Mouse (Mus musculus) layer of hippocampus, postnatal 10 days (tissue): ENCODE results near the gene 9430097D07Rik. TPM values are rescaled to one million over a fixed set of nuclear protein-coding genes. Genes with fewer than 3 reads are reported as not detected.
A peak's percentile ranks its signal among the peaks of the same experiment; 100 is the strongest.

Experiments
- DNase-seq, 2 experiments: peaks; one replicate each; pipeline ENCODE4 v3.0.0; 2021; ENCODE audit warnings: low spot score in 2 of 2
- total RNA-seq, 2 experiments: library from RNA; stranded (reverse); gene quantifications; 2 replicates each; pipeline ENCODE4 v1.2.3; 2021

The 9430097D07Rik gene
- total RNA-seq, 2 experiments from 2014 or later = 0.45 to 0.64 TPM

- no peak for DNase-seq
Observed at GRCm38 (mm10) chr2:32597699-32598098, 22.2 kb upstream of the 9430097D07Rik start.

GRCm38 (mm10) chr2:32597248-32597647 lies 21.8 kb upstream of the 9430097D07Rik start:
- no peak for DNase-seq

GRCm38 (mm10) chr2:32596725-32597124 lies 21.2 kb upstream of the 9430097D07Rik start:
- no peak for DNase-seq

GRCm38 (mm10) chr2:32591249-32591648 lies 15.8 kb upstream of the 9430097D07Rik start:
- no peak for DNase-seq

- no peak for DNase-seq
Observed at GRCm38 (mm10) chr2:32590224-32590623, 14.7 kb upstream of the 9430097D07Rik start.

- peak in 1 of 2 experiments; percentile 45 for DNase-seq
Observed at GRCm38 (mm10) chr2:32589213-32589795, 13.8 kb upstream of the 9430097D07Rik start.

GRCm38 (mm10) chr2:32587731-32588321 lies 12.3 kb upstream of the 9430097D07Rik start:
- DNase-seq = no peak

- DNase-seq = peak; percentile 88 to 93
Observed at GRCm38 (mm10) chr2:32586871-32587351, 11.4 kb upstream of the 9430097D07Rik start, which contains the start of gene St6galnac4. St6galnac4 (plus strand) TSS chr2:32587095.

GRCm38 (mm10) chr2:32585149-32585714 lies 9.7 kb upstream of the 9430097D07Rik start:
- no peak for DNase-seq

- DNase-seq = peak; percentile 85 to 86
Observed at GRCm38 (mm10) chr2:32582830-32583799, 7.6 kb upstream of the 9430097D07Rik start.

GRCm38 (mm10) chr2:32581450-32582095 lies 6.1 kb upstream of the 9430097D07Rik start:
- peak; percentile 69 to 75 for DNase-seq

- DNase-seq = no peak
Observed at GRCm38 (mm10) chr2:32578146-32579046, 2.9 kb upstream of the 9430097D07Rik start.

- DNase-seq = no peak
Observed at GRCm38 (mm10) chr2:32576532-32576931, 1.0 kb upstream of the 9430097D07Rik start.

- peak; percentile 73 to 79 for DNase-seq
Observed at GRCm38 (mm10) chr2:32574901-32575585, 441 bp downstream of the 9430097D07Rik start.

GRCm38 (mm10) chr2:32574497-32574896 lies 987 bp downstream of the 9430097D07Rik start, which contains the start of gene Pip5kl1:
Pip5kl1 (plus strand) TSS chr2:32574797.
- DNase-seq = no peak

- no peak for DNase-seq
Observed at GRCm38 (mm10) chr2:32572196-32572595, 3.3 kb downstream of the 9430097D07Rik start.

GRCm38 (mm10) chr2:32570698-32571494 lies 4.6 kb downstream of the 9430097D07Rik start, which contains the start of gene Dpm2:
Dpm2 (plus strand) TSS chr2:32570858.
- peak; percentile 84 to 88 for DNase-seq

- DNase-seq = no peak
Observed at GRCm38 (mm10) chr2:32568941-32569340, 6.5 kb downstream of the 9430097D07Rik start.
